Mouse (Mus musculus): ENCODE results near the gene Foxd1. TPM values are rescaled to one million over a fixed set of nuclear protein-coding genes. Genes with fewer than 3 reads are reported as not detected.

Foxd1 gene
- polyA plus RNA-seq, 1 experiment from 2014 or later: 0.54 TPM

- ATAC-seq (ENCODE audit: low FRiP score, low TSS enrichment): no peak
- H3K9ac ChIP-seq (replicated peaks; ENCODE audit: low read length): no peak overlapping the region
- H3K4me3 ChIP-seq (replicated peaks; ENCODE audit: low read depth, low read length): no peak overlapping the region
- no peaks in the 10 kb centered on the region for H3K36me3 ChIP-seq (ENCODE audit: control insufficient read depth, insufficient read depth, low read length)
- H3K4me1 ChIP-seq (ENCODE audit: control insufficient read depth, insufficient read depth, low read length): peaks cover 4% of the 10 kb centered on the region
- H3K9me3 ChIP-seq (ENCODE audit: control insufficient read depth, low read length): no peaks in the 10 kb centered on the region
- no peak overlapping the region for H3K27ac ChIP-seq (replicated peaks; ENCODE audit: low read depth, low read length)
- no peak for DNase-seq
- H3K27me3 ChIP-seq (ENCODE audit: control insufficient read depth, insufficient read depth, low read length): peaks cover 57% of the 10 kb centered on the region
- WGBS: 80% methylated on average over 4 of the region's 4 CpGs
- H3K4me2 ChIP-seq (ENCODE audit: low read length): no peak overlapping the region
Observed at GRCm38 (mm10) chr13:98349491-98349890, 4.6 kb upstream of the Foxd1 start.

GRCm38 (mm10) chr13:98351527-98351926, 2.5 kb upstream of the Foxd1 start:
- H3K27me3 ChIP-seq (ENCODE audit: control insufficient read depth, insufficient read depth, low read length): peaks cover 71% of the 10 kb centered on the region
- H3K9ac ChIP-seq (replicated peaks; ENCODE audit: low read length): no peak overlapping the region
- no peaks in the 10 kb centered on the region for H3K9me3 ChIP-seq (ENCODE audit: control insufficient read depth, low read length)
- H3K4me3 ChIP-seq (replicated peaks; ENCODE audit: low read depth, low read length): no peak overlapping the region
- no peaks in the 10 kb centered on the region for H3K36me3 ChIP-seq (ENCODE audit: control insufficient read depth, insufficient read depth, low read length)
- WGBS: 9% methylated on average over 8 of the region's 8 CpGs
- DNase-seq (peak; percentile 56), ATAC-seq (ENCODE audit: low FRiP score, low TSS enrichment) (no peak)
- no peak overlapping the region for H3K27ac ChIP-seq (replicated peaks; ENCODE audit: low read depth, low read length)
- peaks cover 10% of the 10 kb centered on the region for H3K4me1 ChIP-seq (ENCODE audit: control insufficient read depth, insufficient read depth, low read length)
- no peak overlapping the region for H3K4me2 ChIP-seq (ENCODE audit: low read length)

GRCm38 (mm10) chr13:98352381-98352975, 1.6 kb upstream of the Foxd1 start:
- peaks cover 74% of the 10 kb centered on the region for H3K27me3 ChIP-seq (ENCODE audit: control insufficient read depth, insufficient read depth, low read length)
- H3K4me1 ChIP-seq (ENCODE audit: control insufficient read depth, insufficient read depth, low read length): peaks cover 10% of the 10 kb centered on the region
- ATAC-seq (ENCODE audit: low FRiP score, low TSS enrichment) (no peak), DNase-seq (peak; percentile 52)
- no peaks in the 10 kb centered on the region for H3K9me3 ChIP-seq (ENCODE audit: control insufficient read depth, low read length)
- H3K9ac ChIP-seq (replicated peaks; ENCODE audit: low read length): no peak overlapping the region
- whole genome bisulfite sequencing: 16% methylated on average over 14 of the region's 14 CpGs
- H3K36me3 ChIP-seq (ENCODE audit: control insufficient read depth, insufficient read depth, low read length): no peaks in the 10 kb centered on the region
- no peak overlapping the region for H3K4me3 ChIP-seq (replicated peaks; ENCODE audit: low read depth, low read length)
- no peak overlapping the region for H3K27ac ChIP-seq (replicated peaks; ENCODE audit: low read depth, low read length)
- H3K4me2 ChIP-seq (ENCODE audit: low read length): no peak overlapping the region

GRCm38 (mm10) chr13:98353709-98354089, 343 bp upstream of the Foxd1 start:
- 1% methylated on average over 13 of the region's 13 CpGs for WGBS
- H3K4me2 ChIP-seq (ENCODE audit: low read length): peak overlapping the region; percentile 58
- peak; percentile 32; the same call in 1 of the 2 replicates for ATAC-seq (ENCODE audit: low FRiP score, low TSS enrichment)

GRCm38 (mm10) chr13:98354871-98355558, 973 bp downstream of the Foxd1 start:
- Histone ChIP-seq H3K4me2 (ENCODE audit: low read length) (peak overlapping the region; percentile 58), H3K4me1 (ENCODE audit: control insufficient read depth, insufficient read depth, low read length) (peaks cover 10% of the 10 kb centered on the region), H3K9ac (replicated peaks; ENCODE audit: low read length) (peak overlapping the region; percentile 26; the same call in 1 of the 2 replicates), H3K27me3 (ENCODE audit: control insufficient read depth, insufficient read depth, low read length) (peaks cover 87% of the 10 kb centered on the region), H3K4me3 (replicated peaks; ENCODE audit: low read depth, low read length) (peak overlapping the region; percentile 37), H3K36me3 (ENCODE audit: control insufficient read depth, insufficient read depth, low read length) (no peaks in the 10 kb centered on the region), H3K9me3 (ENCODE audit: control insufficient read depth, low read length) (no peaks in the 10 kb centered on the region), H3K27ac (replicated peaks; ENCODE audit: low read depth, low read length) (no peak overlapping the region)
- ATAC-seq (ENCODE audit: low FRiP score, low TSS enrichment) (peak; percentile 31; the same call in 1 of the 2 replicates), DNase-seq (peak; percentile 68)
- WGBS: under 1% methylated on average over 95 of the region's 102 CpGs

More at GRCm38 (mm10) chr13:98353709-98354089, 343 bp upstream of the Foxd1 start:
- Histone ChIP-seq H3K4me1 (ENCODE audit: control insufficient read depth, insufficient read depth, low read length) (peaks cover 10% of the 10 kb centered on the region), H3K36me3 (ENCODE audit: control insufficient read depth, insufficient read depth, low read length) (no peaks in the 10 kb centered on the region), H3K27ac (replicated peaks; ENCODE audit: low read depth, low read length) (no peak overlapping the region), H3K9ac (replicated peaks; ENCODE audit: low read length) (no peak overlapping the region), H3K27me3 (ENCODE audit: control insufficient read depth, insufficient read depth, low read length) (peaks cover 83% of the 10 kb centered on the region), H3K9me3 (ENCODE audit: control insufficient read depth, low read length) (no peaks in the 10 kb centered on the region), H3K4me3 (replicated peaks; ENCODE audit: low read depth, low read length) (peak overlapping the region; percentile 37)
- no peak for DNase-seq

GRCm38 (mm10) chr13:98355559-98356111, 1.6 kb downstream of the Foxd1 start:
- 0 out of 2 replicates have a peak overlapping the region, but pooled peaks have one; percentile 23 for H3K9ac ChIP-seq (replicated peaks; ENCODE audit: low read length)
- H3K27ac ChIP-seq (replicated peaks; ENCODE audit: low read depth, low read length): no peak overlapping the region
- H3K4me1 ChIP-seq (ENCODE audit: control insufficient read depth, insufficient read depth, low read length): peaks cover 10% of the 10 kb centered on the region
- H3K36me3 ChIP-seq (ENCODE audit: control insufficient read depth, insufficient read depth, low read length): no peaks in the 10 kb centered on the region
- ATAC-seq (ENCODE audit: low FRiP score, low TSS enrichment) (no peak), DNase-seq (peak; percentile 53)
- no peaks in the 10 kb centered on the region for H3K9me3 ChIP-seq (ENCODE audit: control insufficient read depth, low read length)
- WGBS: under 1% methylated on average over 79 of the region's 81 CpGs
- H3K4me2 ChIP-seq (ENCODE audit: low read length): peak overlapping the region; percentile 58
- H3K27me3 ChIP-seq (ENCODE audit: control insufficient read depth, insufficient read depth, low read length): peaks cover 87% of the 10 kb centered on the region
- peak overlapping the region; percentile 37 for H3K4me3 ChIP-seq (replicated peaks; ENCODE audit: low read depth, low read length)

GRCm38 (mm10) chr13:98356176-98356972, 2.3 kb downstream of the Foxd1 start:
- Histone ChIP-seq H3K4me2 (ENCODE audit: low read length) (peak overlapping the region; percentile 58), H3K4me1 (ENCODE audit: control insufficient read depth, insufficient read depth, low read length) (peaks cover 10% of the 10 kb centered on the region), H3K9ac (replicated peaks; ENCODE audit: low read length) (no peak overlapping the region), H3K9me3 (ENCODE audit: control insufficient read depth, low read length) (no peaks in the 10 kb centered on the region), H3K36me3 (ENCODE audit: control insufficient read depth, insufficient read depth, low read length) (no peaks in the 10 kb centered on the region), H3K27ac (replicated peaks; ENCODE audit: low read depth, low read length) (no peak overlapping the region), H3K27me3 (ENCODE audit: control insufficient read depth, insufficient read depth, low read length) (peaks cover 87% of the 10 kb centered on the region), H3K4me3 (replicated peaks; ENCODE audit: low read depth, low read length) (peak overlapping the region; percentile 37; the same call in 1 of the 2 replicates)
- DNase-seq (peak; percentile 55), ATAC-seq (ENCODE audit: low FRiP score, low TSS enrichment) (no peak)
- 4% methylated on average over 9 of the region's 9 CpGs for WGBS

- peak; percentile 57 for DNase-seq
- peaks cover 84% of the 10 kb centered on the region for H3K27me3 ChIP-seq (ENCODE audit: control insufficient read depth, insufficient read depth, low read length)
Observed at GRCm38 (mm10) chr13:98356973-98357425, 3.0 kb downstream of the Foxd1 start.

More at GRCm38 (mm10) chr13:98356973-98357425, 3.0 kb downstream of the Foxd1 start:
- no peaks in the 10 kb centered on the region for H3K9me3 ChIP-seq (ENCODE audit: control insufficient read depth, low read length)
- H3K4me1 ChIP-seq (ENCODE audit: control insufficient read depth, insufficient read depth, low read length): peaks cover 10% of the 10 kb centered on the region
- no peak overlapping the region for H3K4me3 ChIP-seq (replicated peaks; ENCODE audit: low read depth, low read length)
- no peak for ATAC-seq (ENCODE audit: low FRiP score, low TSS enrichment)
- H3K27ac ChIP-seq (replicated peaks; ENCODE audit: low read depth, low read length): no peak overlapping the region
- H3K9ac ChIP-seq (replicated peaks; ENCODE audit: low read length): no peak overlapping the region
- no peaks in the 10 kb centered on the region for H3K36me3 ChIP-seq (ENCODE audit: control insufficient read depth, insufficient read depth, low read length)
- WGBS: 7% methylated on average over 6 of the region's 6 CpGs
- no peak overlapping the region for H3K4me2 ChIP-seq (ENCODE audit: low read length)
